15 mouse cellular contexts compared by ENCODE assay signal in genomic region chr5:146307744-146308096, GRCm38 (mm10).
DNase-seq lines count a peak whose midpoint lies in the region; ATAC-seq and TF ChIP-seq lines count a peak whose summit lies in the region.
"Had no signal": no experiment of that assay in that cellular context is flagged by ENCODE, and none has a peak within 500 bp of the region (broad histone marks: within the 10 kb centered on the region; RNA-seq: fewer than 3 reads in every experiment).

No protein-coding gene starts in this region.

- no peak overlapping the region for H3K4me2 ChIP-seq in intestine, embryonic 15.5 days (replicated peaks)
- no peak overlapping the region for H3K4me2 ChIP-seq in intestine, postnatal 0 days (replicated peaks; ENCODE audit: low read depth)
- H3K4me2 ChIP-seq in liver, embryonic 14.5 days (ENCODE audit: low read depth) = peak overlapping the region; percentile 53

- H3K27ac ChIP-seq in intestine, embryonic 15.5 days = no peak overlapping the region
- H3K27ac ChIP-seq in intestine, postnatal 0 days (ENCODE audit: low read depth, low read length) = no peak overlapping the region
- peak overlapping the region; percentile 89 for H3K27ac ChIP-seq in MEL (ENCODE audit: control insufficient read depth, low read depth, low read length)
- H3K27ac ChIP-seq in liver, embryonic 14.5 days = peak overlapping the region; percentile 96
- H3K27ac ChIP-seq: embryonic facial prominence, embryonic 10.5 days had no signal

- H3K9me3 ChIP-seq in intestine, embryonic 15.5 days = no peaks in the 10 kb centered on the region
- H3K9me3 ChIP-seq in intestine, postnatal 0 days (ENCODE audit: control insufficient read depth) = no peaks in the 10 kb centered on the region
- H3K9me3 ChIP-seq in MEL (replicated peaks; ENCODE audit: insufficient read depth, low read length) = no peaks in the 10 kb centered on the region
- H3K9me3 ChIP-seq in liver, embryonic 14.5 days (ENCODE audit: control insufficient read depth, low read length) = peaks cover 15% of the 10 kb centered on the region
- H3K9me3 ChIP-seq: embryonic facial prominence, embryonic 10.5 days had no signal

- ATAC-seq in intestine, embryonic 15.5 days = peak; percentile 37; the same call in 1 of the 2 replicates
- ATAC-seq in intestine, postnatal 0 days = no peak
- ATAC-seq in erythroblast, adult 5-6 weeks (replicated peaks; ENCODE audit: low FRiP score, poor library complexity, severe bottlenecking) = peak; percentile 89
- ATAC-seq in liver, embryonic 14.5 days (ENCODE audit: insufficient read depth) = peak; percentile 89

- WGBS in intestine, embryonic 15.5 days = 94% methylated on average over 4 of the region's 4 CpGs
- WGBS in intestine, postnatal 0 days = 94% methylated on average over 4 of the region's 4 CpGs
- 29% methylated on average over 4 of the region's 4 CpGs for WGBS in liver, embryonic 14.5 days (ENCODE audit: insufficient replicate concordance)

- H3K9ac ChIP-seq in intestine, embryonic 15.5 days = no peak overlapping the region
- no peak overlapping the region for H3K9ac ChIP-seq in intestine, postnatal 0 days (ENCODE audit: low read depth, low read length)
- H3K9ac ChIP-seq in MEL (ENCODE audit: control insufficient read depth, low read depth, low read length, poor library complexity, severe bottlenecking) = peak overlapping the region; percentile 32
- peak overlapping the region; percentile 58 for H3K9ac ChIP-seq in liver, embryonic 14.5 days (replicated peaks)

- no peak for TF ChIP-seq RAD21 in MEL (IDR thresholded peaks at IDR 0.05; ENCODE audit: low read depth, low read length)

- no peak for TF ChIP-seq CTCF in intestine, postnatal 0 days (IDR thresholded peaks at IDR 0.05; ENCODE audit: low read depth)
- no peak for TF ChIP-seq CTCF in MEL (IDR thresholded peaks at IDR 0.05 in 2 of 3, conservative IDR thresholded peaks at IDR 0.05 in 1 of 3; ENCODE audit: control insufficient read depth in 1 of 3, insufficient read depth in 1 of 3, low read depth in 2 of 3, low read length in 3 of 3, poor library complexity in 1 of 3, severe bottlenecking in 1 of 3)
- TF ChIP-seq CTCF in liver, embryonic 14.5 days (IDR thresholded peaks at IDR 0.05; ENCODE audit: low read depth) = no peak

- no peaks in the 10 kb centered on the region for H3K4me1 ChIP-seq in intestine, embryonic 15.5 days (replicated peaks)
- H3K4me1 ChIP-seq in intestine, postnatal 0 days (replicated peaks; ENCODE audit: control insufficient read depth, insufficient read depth, low read length) = no peaks in the 10 kb centered on the region
- peaks cover 19 to 26% of the 10 kb centered on the region in 2 experiments for H3K4me1 ChIP-seq in MEL (ENCODE audit: control insufficient read depth in 1 of 2, insufficient read depth in 2 of 2, low read length in 2 of 2)
- peaks cover 22 to 50% of the 10 kb centered on the region in 2 experiments for H3K4me1 ChIP-seq in liver, embryonic 14.5 days (replicated peaks; ENCODE audit: control insufficient read depth in 2 of 2, insufficient read depth in 2 of 2, low read length in 1 of 2)

- H3K79me2 ChIP-seq in MEL (ENCODE audit: control insufficient read depth, insufficient read depth, low read length, poor library complexity) = no peaks in the 10 kb centered on the region

- no peaks in the 10 kb centered on the region for H3K27me3 ChIP-seq in intestine, embryonic 15.5 days (replicated peaks)
- no peaks in the 10 kb centered on the region for H3K27me3 ChIP-seq in intestine, postnatal 0 days (replicated peaks; ENCODE audit: control insufficient read depth, insufficient read depth, low read length)
- no peaks in the 10 kb centered on the region for H3K27me3 ChIP-seq in MEL (ENCODE audit: control insufficient read depth in 1 of 2, insufficient read depth in 2 of 2, low read length in 2 of 2)
- no peaks in the 10 kb centered on the region; the same call in 1 of the 2 replicates for H3K27me3 ChIP-seq in liver, embryonic 14.5 days (ENCODE audit: control insufficient read depth, insufficient read depth, low read length)

- no peak; a peak in 1 of 4 replicates for TF ChIP-seq POLR2A in MEL (IDR thresholded peaks at IDR 0.05; ENCODE audit: control insufficient read depth in 1 of 2, insufficient read depth in 1 of 2, low read depth in 1 of 2, low read length in 2 of 2, poor library complexity in 1 of 2)

- 0 out of 2 replicates have a peak, but pooled peaks cover 7% of the 10 kb centered on the region for H3K36me3 ChIP-seq in intestine, embryonic 15.5 days
- peaks cover 6% of the 10 kb centered on the region; the same call in 1 of the 2 replicates for H3K36me3 ChIP-seq in intestine, postnatal 0 days (ENCODE audit: control insufficient read depth, insufficient read depth)
- H3K36me3 ChIP-seq in MEL (ENCODE audit: control insufficient read depth in 1 of 2, insufficient read depth in 2 of 2, low read length in 2 of 2) = peaks cover 7 to 28% of the 10 kb centered on the region in 2 experiments; a peak in 3 of 4 replicates
- peaks cover 19% of the 10 kb centered on the region for H3K36me3 ChIP-seq in liver, embryonic 14.5 days (replicated peaks; ENCODE audit: control insufficient read depth, insufficient read depth, low read depth)

- H3K4me3 ChIP-seq in intestine, embryonic 15.5 days (replicated peaks) = no peak overlapping the region
- H3K4me3 ChIP-seq in intestine, postnatal 0 days (ENCODE audit: low read depth, low read length) = no peak overlapping the region
- peak overlapping the region in 1 of 2 experiments; percentile 4; a peak in 2 of 4 replicates for H3K4me3 ChIP-seq in MEL (ENCODE audit: control insufficient read depth in 1 of 2, insufficient read depth in 1 of 2, low read depth in 2 of 2, low read length in 2 of 2)
- H3K4me3 ChIP-seq in liver, embryonic 14.5 days (ENCODE audit: insufficient read depth in 1 of 2, low read depth in 2 of 2, low read length in 2 of 2) = peak overlapping the region; percentile 44 to 58
- H3K4me3 ChIP-seq: embryonic facial prominence, embryonic 10.5 days had no signal

- peak; percentile 96 to 97 for TF ChIP-seq EP300 in MEL (IDR thresholded peaks at IDR 0.05; ENCODE audit: low read depth in 1 of 2, low read length in 2 of 2)
- peak; percentile 90 for TF ChIP-seq EP300 in liver, embryonic 14.5 days (IDR thresholded peaks at IDR 0.05; ENCODE audit: low read depth)

- DNase-seq in MEL (ENCODE audit: low read depth, low spot score) = peak; percentile 93
- peak; percentile 62 to 72 (median 67) for DNase-seq in liver, embryonic 14.5 days (ENCODE audit: low read depth in 3 of 3, low spot score in 3 of 3)
- no peak for DNase-seq in MN1 (ENCODE audit: low spot score)
- DNase-seq in embryo, embryonic 10.5 days (ENCODE audit: low spot score) = no peak
- no peak for DNase-seq in T-cell, adult 2 months (ENCODE audit: low spot score)
- DNase-seq: adrenal gland, postnatal 25 days; cerebellum, postnatal 14 days; gastrocnemius, postnatal 14 days; kidney, postnatal 36 days; midbrain, embryonic 14.5 days; right cerebral cortex, adult 18-20 months had no signal

TF ChIP-seq in MEL, 35 proteins besides CTCF, POLR2A, EP300 and RAD21 (continues in another document):
- TF ChIP-seq ETS1 (IDR thresholded peaks at IDR 0.05; ENCODE audit: low read depth, low read length) = peak; percentile 96
- TF ChIP-seq ZC3H11A (IDR thresholded peaks at IDR 0.05; ENCODE audit: low read depth, low read length) = no peak
- peak; percentile 33; the same call in 1 of the 2 replicates for TF ChIP-seq MYB (IDR thresholded peaks at IDR 0.05; ENCODE audit: low read depth, low read length)
- peak; percentile 61 for TF ChIP-seq BHLHE40 (IDR thresholded peaks at IDR 0.05; ENCODE audit: borderline replicate concordance, low read depth, low read length)
- TF ChIP-seq MAX (IDR thresholded peaks at IDR 0.05; ENCODE audit: low read length) = peak; percentile 96
- 0 out of 2 replicates have a peak, but pooled peaks have one; percentile 17 for TF ChIP-seq ZKSCAN1 (IDR thresholded peaks at IDR 0.05; ENCODE audit: low read depth, low read length)
- TF ChIP-seq MAZ (IDR thresholded peaks at IDR 0.05; ENCODE audit: low read depth, low read length) = no peak
- 0 out of 2 replicates have a peak, but pooled peaks have one; percentile 43 for TF ChIP-seq GABPA (IDR thresholded peaks at IDR 0.05; ENCODE audit: low read depth, low read length)
- peak; percentile 98 for TF ChIP-seq MXI1 (IDR thresholded peaks at IDR 0.05; ENCODE audit: low read depth, low read length)
- TF ChIP-seq UBTF (IDR thresholded peaks at IDR 0.05; ENCODE audit: borderline replicate concordance, insufficient read depth, low read depth, low read length) = no peak
- no peak for TF ChIP-seq CHD2 (IDR thresholded peaks at IDR 0.05; ENCODE audit: low read length)
- no peak for TF ChIP-seq SMC3 (IDR thresholded peaks at IDR 0.05; ENCODE audit: low read depth, low read length)
- TF ChIP-seq GATA1 (IDR thresholded peaks at IDR 0.05; ENCODE audit: low read depth, low read length) = peak; percentile 99
- peak; percentile 80 for TF ChIP-seq JUND (IDR thresholded peaks at IDR 0.05; ENCODE audit: low read depth, low read length)
- TF ChIP-seq NELFE (IDR thresholded peaks at IDR 0.05; ENCODE audit: low read depth, low read length) = no peak; the same call in none of the 2 replicates
- peak; percentile 44; the same call in 1 of the 2 replicates for TF ChIP-seq ZMIZ1 (IDR thresholded peaks at IDR 0.05; ENCODE audit: low read depth, low read length)
- TF ChIP-seq NRF1 (IDR thresholded peaks at IDR 0.05; ENCODE audit: insufficient read depth, low read depth, low read length, poor library complexity, severe bottlenecking) = no peak
- TF ChIP-seq SIN3A (IDR thresholded peaks at IDR 0.05; ENCODE audit: low read length) = peak; percentile 95
- peak; percentile 49 for TF ChIP-seq TBP (IDR thresholded peaks at IDR 0.05; ENCODE audit: low read depth, low read length)
- TF ChIP-seq HCFC1 (IDR thresholded peaks at IDR 0.05; ENCODE audit: low read depth, low read length) = no peak; the same call in 1 of the 2 replicates
- TF ChIP-seq MAFK (IDR thresholded peaks at IDR 0.05; ENCODE audit: borderline replicate concordance, low read depth, low read length) = peak; percentile 90
- 0 out of 2 replicates have a peak, but pooled peaks have one; percentile 14 for TF ChIP-seq ZNF384 (IDR thresholded peaks at IDR 0.05; ENCODE audit: low read depth, low read length)
- TF ChIP-seq USF1 (IDR thresholded peaks at IDR 0.05; ENCODE audit: low read depth, low read length) = no peak
- no peak for TF ChIP-seq POLR2AphosphoS5 (IDR thresholded peaks at IDR 0.05; ENCODE audit: borderline replicate concordance, low read depth, low read length)
- TF ChIP-seq RCOR1 (IDR thresholded peaks at IDR 0.05; ENCODE audit: low read depth, low read length) = peak; percentile 89
- no peak for TF ChIP-seq POLR2AphosphoS2 (IDR thresholded peaks at IDR 0.05; ENCODE audit: low read length)
- TF ChIP-seq MYC (IDR thresholded peaks at IDR 0.05; ENCODE audit: low read depth, low read length) = peak; percentile 98
- no peak for TF ChIP-seq KAT2A (conservative IDR thresholded peaks at IDR 0.05; ENCODE audit: low read depth, low read length)

Comparison
In these comparisons a context has a peak if more than half of its experiments do, and no peak if none do; other contexts are left out.
1. H3K27ac ChIP-seq: peak in MEL (single experiment) and liver, embryonic 14.5 days (single experiment); none in intestine, embryonic 15.5 days (single experiment) and intestine, postnatal 0 days (single experiment).
2. H3K4me3 ChIP-seq: peak in liver, embryonic 14.5 days (2 of 2); none in intestine, embryonic 15.5 days (single experiment) and intestine, postnatal 0 days (single experiment).
3. H3K9ac ChIP-seq: peak in MEL (single experiment) and liver, embryonic 14.5 days (single experiment); none in intestine, embryonic 15.5 days (single experiment) and intestine, postnatal 0 days (single experiment).
4. DNase-seq: peak in MEL (single experiment) and liver, embryonic 14.5 days (3 of 3); none in MN1 (single experiment), embryo, embryonic 10.5 days (single experiment) and T-cell, adult 2 months (single experiment).